Mouse (Mus musculus) kidney, postnatal 4 days (tissue): ENCODE data around the gene Ess2.

Source experiments
- DNase-seq, 2 experiments: peaks; one replicate each; pipeline ENCODE4 v3.0.0; 2021; ENCODE audit warnings: mixed read lengths in 2 of 2

Ess2 gene

GRCm38 (mm10) chr16:17853263-17853662 lies 57.9 kb downstream of the Ess2 start:
- no peak for DNase-seq

GRCm38 (mm10) chr16:17851860-17852259 lies 59.3 kb downstream of the Ess2 start:
- DNase-seq, result no peak

DNA sequence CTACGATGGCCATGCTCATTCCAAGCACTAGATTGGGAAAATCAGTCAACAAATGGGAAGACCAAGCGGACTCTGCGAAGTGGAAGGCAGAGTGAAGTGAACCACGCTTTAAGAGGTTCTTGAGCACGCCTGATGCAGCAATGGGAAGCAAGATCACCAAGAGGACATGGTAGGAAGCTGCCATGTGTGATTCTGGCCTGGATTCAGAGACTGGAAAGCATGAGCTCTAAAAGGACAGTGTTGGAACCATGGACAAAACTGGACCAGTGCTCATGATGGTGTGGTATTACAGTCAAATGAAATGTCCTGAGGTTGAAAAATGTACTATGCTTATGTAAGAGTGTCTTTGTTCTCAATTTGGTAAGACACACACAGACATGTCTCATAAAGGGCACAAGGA lies 59.8 kb downstream of the Ess2 start:
- no peak for DNase-seq
